In the genomic region with DNA sequence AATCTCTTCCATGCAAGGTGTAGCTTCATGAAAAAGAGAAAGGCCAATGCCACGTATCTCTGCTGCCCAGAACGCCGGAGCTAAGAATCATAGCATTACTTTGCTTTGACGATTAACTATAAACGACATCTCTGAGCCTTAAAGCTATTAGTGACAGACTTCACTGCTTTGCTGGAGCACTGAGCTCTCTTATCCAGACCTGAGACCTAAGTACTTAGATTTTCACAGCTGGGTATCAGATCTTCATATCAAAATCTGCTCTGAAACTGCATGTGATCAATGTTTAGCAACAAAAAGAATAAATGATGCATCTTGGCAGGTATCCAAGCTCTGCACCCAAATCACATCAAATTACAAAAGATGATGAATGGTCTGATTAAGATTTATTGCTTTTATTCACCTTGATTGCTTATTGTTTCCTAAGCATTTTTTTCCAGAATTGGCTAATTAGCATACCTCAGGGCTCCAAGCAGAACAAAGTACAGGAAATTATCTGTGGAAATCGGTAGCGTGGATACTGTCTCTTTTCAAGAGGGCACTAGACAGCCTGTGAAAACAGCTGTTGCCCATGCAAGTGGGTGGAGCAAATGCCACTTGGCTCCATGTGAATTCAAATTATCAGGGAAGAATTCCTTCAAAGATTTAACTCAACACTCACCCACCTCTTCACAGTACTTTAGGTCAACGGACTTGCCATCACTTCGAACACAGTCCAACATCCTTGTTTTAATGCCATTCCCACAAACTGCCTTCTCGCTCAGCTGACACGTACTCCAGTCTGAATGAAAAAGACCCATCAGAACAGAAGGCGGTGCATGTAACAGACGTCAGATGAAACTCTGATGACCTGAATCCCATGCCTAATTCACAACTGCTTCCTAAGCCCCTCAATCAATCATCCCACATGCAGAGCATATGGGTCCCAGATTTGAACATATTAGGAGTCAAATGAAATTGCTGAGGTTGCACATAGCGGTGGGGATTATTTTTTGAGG, we compare ENCODE assay signal across 15 mouse cellular contexts.
DNase-seq lines count a peak whose midpoint lies in the region; ATAC-seq lines count a peak whose summit lies in the region.
"Had no signal": no experiment of that assay in that cellular context is flagged by ENCODE, and none has a peak within 500 bp of the region (broad histone marks: within the 10 kb centered on the region; RNA-seq: fewer than 3 reads in every experiment).

No protein-coding gene starts in this region.

- H3K36me3 ChIP-seq in midbrain, embryonic 11.5 days (ENCODE audit: control insufficient read depth, insufficient read depth, low read length) = no peaks in the 10 kb centered on the region
- no peaks in the 10 kb centered on the region for H3K36me3 ChIP-seq in midbrain, embryonic 10.5 days
- peaks cover 8% of the 10 kb centered on the region for H3K36me3 ChIP-seq in hindbrain, embryonic 13.5 days
- no peaks in the 10 kb centered on the region for H3K36me3 ChIP-seq in midbrain, embryonic 16.5 days (ENCODE audit: control insufficient read depth, insufficient read depth, low read length)
- H3K36me3 ChIP-seq: embryonic facial prominence, embryonic 12.5 days; G1E; limb, embryonic 12.5 days; liver, embryonic 15.5 days had no signal

- peak; percentile 77 for DNase-seq in midbrain, embryonic 11.5 days (ENCODE audit: low spot score, missing footprints)
- DNase-seq in midbrain, embryonic 10.5 days (ENCODE audit: low spot score) = no peak
- no peak for DNase-seq in kidney, postnatal 10 days
- no peak for DNase-seq in kidney, postnatal 4 days
- no peak for DNase-seq in thymus, postnatal 14 days
- no peak for DNase-seq in left cerebral cortex, adult 18-20 months (ENCODE audit: low spot score in 2 of 2)
- DNase-seq: adrenal gland, adult 8-10 months had no signal

- no peak overlapping the region for H3K4me3 ChIP-seq in midbrain, embryonic 11.5 days (ENCODE audit: low read depth, low read length)
- no peak overlapping the region for H3K4me3 ChIP-seq in midbrain, embryonic 10.5 days
- no peak overlapping the region for H3K4me3 ChIP-seq in hindbrain, embryonic 13.5 days
- no peak overlapping the region for H3K4me3 ChIP-seq in midbrain, embryonic 16.5 days (ENCODE audit: low read depth, low read length)
- H3K4me3 ChIP-seq: embryonic facial prominence, embryonic 12.5 days; limb, embryonic 12.5 days; liver, embryonic 15.5 days had no signal

- H3K4me2 ChIP-seq in midbrain, embryonic 11.5 days = no peak overlapping the region
- H3K4me2 ChIP-seq in hindbrain, embryonic 13.5 days = peak overlapping the region; percentile 17; the same call in 1 of the 2 replicates
- no peak overlapping the region for H3K4me2 ChIP-seq in midbrain, embryonic 16.5 days (ENCODE audit: low read length)
- H3K4me2 ChIP-seq: embryonic facial prominence, embryonic 12.5 days; limb, embryonic 12.5 days; liver, embryonic 15.5 days had no signal

- H3K9ac ChIP-seq in midbrain, embryonic 11.5 days (ENCODE audit: low read length) = no peak overlapping the region
- no peak overlapping the region for H3K9ac ChIP-seq in hindbrain, embryonic 13.5 days
- no peak overlapping the region for H3K9ac ChIP-seq in midbrain, embryonic 16.5 days (ENCODE audit: low read depth, low read length)
- H3K9ac ChIP-seq: embryonic facial prominence, embryonic 12.5 days; limb, embryonic 12.5 days; liver, embryonic 15.5 days had no signal

- H3K9me3 ChIP-seq in midbrain, embryonic 11.5 days (ENCODE audit: control insufficient read depth, low read length) = no peaks in the 10 kb centered on the region; the same call in 1 of the 2 replicates
- H3K9me3 ChIP-seq in midbrain, embryonic 10.5 days (replicated peaks) = no peaks in the 10 kb centered on the region
- H3K9me3 ChIP-seq in hindbrain, embryonic 13.5 days = no peaks in the 10 kb centered on the region
- H3K9me3 ChIP-seq in midbrain, embryonic 16.5 days (replicated peaks; ENCODE audit: control insufficient read depth, low read length, poor library complexity, severe bottlenecking) = no peaks in the 10 kb centered on the region
- H3K9me3 ChIP-seq: embryonic facial prominence, embryonic 12.5 days; G1E; limb, embryonic 12.5 days; liver, embryonic 15.5 days had no signal

- no peaks in the 10 kb centered on the region for H3K27me3 ChIP-seq in midbrain, embryonic 11.5 days (ENCODE audit: control insufficient read depth, insufficient read depth, low read length)
- no peaks in the 10 kb centered on the region for H3K27me3 ChIP-seq in midbrain, embryonic 10.5 days (ENCODE audit: low read depth, poor library complexity, severe bottlenecking)
- H3K27me3 ChIP-seq in hindbrain, embryonic 13.5 days = no peaks in the 10 kb centered on the region
- H3K27me3 ChIP-seq in midbrain, embryonic 16.5 days (ENCODE audit: control insufficient read depth, insufficient read depth, low read depth, low read length) = no peaks in the 10 kb centered on the region
- H3K27me3 ChIP-seq: embryonic facial prominence, embryonic 12.5 days; limb, embryonic 12.5 days; liver, embryonic 15.5 days had no signal

- 77% methylated on average over 14 of the region's 14 CpGs for WGBS in midbrain, embryonic 11.5 days
- 83% methylated on average over 14 of the region's 14 CpGs for WGBS in midbrain, embryonic 10.5 days
- WGBS in hindbrain, embryonic 13.5 days = 42% methylated on average over 14 of the region's 14 CpGs
- WGBS in midbrain, embryonic 16.5 days = 50% methylated on average over 14 of the region's 14 CpGs

- H3K4me1 ChIP-seq in midbrain, embryonic 11.5 days (ENCODE audit: control insufficient read depth, insufficient read depth, low read length) = no peaks in the 10 kb centered on the region
- H3K4me1 ChIP-seq in midbrain, embryonic 10.5 days = no peaks in the 10 kb centered on the region
- H3K4me1 ChIP-seq in hindbrain, embryonic 13.5 days (replicated peaks) = peaks cover 16% of the 10 kb centered on the region
- H3K4me1 ChIP-seq in midbrain, embryonic 16.5 days (ENCODE audit: control insufficient read depth, insufficient read depth, low read length) = peaks cover 9% of the 10 kb centered on the region
- H3K4me1 ChIP-seq: embryonic facial prominence, embryonic 12.5 days; limb, embryonic 12.5 days; liver, embryonic 15.5 days had no signal

- no peak overlapping the region for H3K27ac ChIP-seq in midbrain, embryonic 11.5 days (ENCODE audit: low read depth, low read length)
- no peak overlapping the region for H3K27ac ChIP-seq in midbrain, embryonic 10.5 days (replicated peaks)
- H3K27ac ChIP-seq in hindbrain, embryonic 13.5 days = peak overlapping the region; percentile 41
- no peak overlapping the region for H3K27ac ChIP-seq in midbrain, embryonic 16.5 days (ENCODE audit: low read length)
- H3K27ac ChIP-seq: embryonic facial prominence, embryonic 12.5 days; kidney, postnatal 0 days; limb, embryonic 12.5 days; liver, embryonic 15.5 days; stomach, postnatal 0 days had no signal

- peak; percentile 63 for ATAC-seq in midbrain, embryonic 11.5 days (ENCODE audit: low FRiP score)
- peak; percentile 85 for ATAC-seq in hindbrain, embryonic 13.5 days (ENCODE audit: low FRiP score)
- ATAC-seq in midbrain, embryonic 16.5 days = peak; percentile 60
